Mouse (Mus musculus): ENCODE data around the gene Ankub1.

Ankub1 gene

DNA sequence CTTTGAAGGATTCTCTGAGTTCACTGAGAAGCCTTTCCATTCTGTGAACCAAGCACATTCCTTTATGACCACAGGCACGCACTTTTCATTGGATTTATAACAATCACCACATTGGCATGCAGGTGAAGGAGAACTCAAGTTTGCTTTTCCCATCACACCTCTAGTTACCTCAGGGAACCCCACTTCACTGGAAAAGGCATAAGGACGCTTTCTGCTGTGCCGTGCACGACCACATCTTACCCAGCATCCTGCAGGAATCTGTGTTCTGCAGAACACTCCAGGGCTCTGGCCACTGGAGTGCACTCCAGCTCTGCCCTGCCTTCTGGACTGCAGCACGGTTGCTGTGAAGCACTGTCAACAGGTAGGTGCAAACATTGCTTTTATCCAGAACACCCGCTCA is 55.0 kb downstream of the Ankub1 start:
- no peak for DNase-seq (ENCODE audit: low spot score)

DNA sequence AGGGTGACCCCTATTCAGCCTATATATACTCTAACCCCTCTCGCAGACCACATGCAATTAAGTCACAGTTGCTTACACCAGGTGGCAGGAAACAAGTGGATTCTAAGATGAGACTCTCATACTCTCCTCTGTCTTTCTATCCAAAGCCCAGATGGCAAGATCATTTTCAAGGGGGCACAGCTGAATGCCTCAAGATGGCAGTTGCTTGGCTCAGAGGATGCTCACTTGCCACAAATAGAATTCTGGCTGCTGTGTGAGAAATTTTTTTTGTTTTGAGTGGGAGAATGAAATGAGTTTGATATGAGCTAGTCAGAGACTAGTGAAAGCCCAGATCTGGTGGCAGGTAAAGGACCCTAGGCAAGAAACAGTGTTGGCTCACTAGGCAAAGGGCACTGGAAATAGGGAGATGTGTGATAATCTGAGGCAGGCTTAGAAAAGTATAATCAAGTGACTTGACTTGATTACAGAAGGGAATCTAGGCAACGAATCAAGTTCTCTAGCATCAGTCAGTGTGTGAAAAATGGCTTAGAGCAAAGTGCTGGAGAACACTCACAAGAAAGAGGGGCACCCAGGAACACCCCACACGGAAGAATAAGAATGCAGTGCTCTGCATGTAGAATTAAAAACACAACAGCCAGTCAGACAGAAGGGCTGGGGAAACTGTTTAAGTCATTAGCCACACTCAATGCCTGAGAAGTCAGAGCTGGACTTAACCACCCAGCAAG is 57.7 kb downstream of the Ankub1 start:
- DNase-seq (ENCODE audit: low spot score) = no peak

DNA sequence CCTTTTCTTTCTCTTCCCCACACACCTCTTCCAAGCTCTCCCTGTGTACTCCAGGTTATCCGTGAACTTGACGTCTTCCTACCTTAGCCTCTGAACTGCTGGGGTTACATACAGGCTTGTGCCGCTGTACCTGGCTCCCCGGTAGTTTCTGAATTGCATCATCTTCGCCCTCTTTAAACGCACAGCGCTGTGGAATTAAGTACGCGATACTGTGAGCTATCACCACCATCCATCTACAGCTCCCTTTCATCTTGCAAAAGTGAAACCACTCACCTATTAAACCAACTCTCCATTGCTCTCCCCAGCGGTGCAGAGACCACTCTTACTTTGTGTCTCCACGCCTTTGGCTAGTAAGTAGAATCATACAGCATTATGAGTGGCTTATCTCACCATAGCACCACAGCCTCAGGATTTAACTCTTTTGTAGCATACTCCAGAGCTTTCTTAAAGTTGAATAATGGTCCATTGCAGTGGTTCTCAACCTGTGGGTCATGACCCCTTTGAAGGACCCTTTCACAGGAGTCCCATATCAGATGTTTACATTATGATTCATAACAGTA is 65.6 kb downstream of the Ankub1 start:
- DNase-seq (ENCODE audit: low spot score) = no peak

GRCm38 (mm10) chr3:57625275-57625997 is 67.2 kb downstream of the Ankub1 start:
- peak; percentile 94 for DNase-seq (ENCODE audit: low spot score)

DNA sequence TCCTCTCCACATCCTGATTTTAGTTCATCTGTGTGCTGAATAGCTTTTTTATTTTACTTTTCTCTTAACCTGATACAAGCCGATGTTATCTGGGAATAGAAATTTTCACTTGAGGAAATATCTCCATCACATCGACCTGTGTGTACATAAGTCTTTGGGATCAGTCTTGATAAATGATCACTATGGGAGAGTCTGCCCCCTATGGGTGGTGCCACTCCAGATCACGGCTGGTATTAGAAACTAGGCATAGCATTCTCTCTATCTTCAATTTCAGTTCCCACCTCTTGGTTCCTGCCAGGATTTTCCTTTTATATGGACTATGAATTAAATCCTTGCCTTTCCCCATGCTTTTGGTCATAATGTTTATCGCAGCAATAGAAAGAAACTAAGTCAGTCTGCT is 72.9 kb downstream of the Ankub1 start:
- DNase-seq (ENCODE audit: low spot score) = peak; percentile 30

DNA sequence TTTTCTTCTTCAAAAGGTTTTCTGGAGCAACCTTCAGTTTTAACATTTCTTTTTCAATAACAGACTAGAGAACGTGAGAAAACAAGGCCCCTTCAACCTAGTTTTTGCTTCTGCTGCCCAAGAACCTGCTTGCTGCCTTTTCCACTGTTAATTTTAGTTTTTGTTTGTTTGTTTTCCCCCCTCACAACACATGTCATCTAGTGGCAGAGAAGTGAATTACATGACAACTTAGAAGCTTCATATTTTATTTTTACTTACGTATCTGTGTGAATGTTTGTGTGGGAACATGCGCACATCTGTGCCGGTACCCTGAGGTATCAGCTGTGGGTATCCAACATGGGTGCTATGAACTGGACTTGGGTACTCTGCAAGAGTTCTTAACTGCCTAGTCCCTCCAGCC is 76.9 kb downstream of the Ankub1 start:
- no peak for DNase-seq (ENCODE audit: low spot score)

DNA sequence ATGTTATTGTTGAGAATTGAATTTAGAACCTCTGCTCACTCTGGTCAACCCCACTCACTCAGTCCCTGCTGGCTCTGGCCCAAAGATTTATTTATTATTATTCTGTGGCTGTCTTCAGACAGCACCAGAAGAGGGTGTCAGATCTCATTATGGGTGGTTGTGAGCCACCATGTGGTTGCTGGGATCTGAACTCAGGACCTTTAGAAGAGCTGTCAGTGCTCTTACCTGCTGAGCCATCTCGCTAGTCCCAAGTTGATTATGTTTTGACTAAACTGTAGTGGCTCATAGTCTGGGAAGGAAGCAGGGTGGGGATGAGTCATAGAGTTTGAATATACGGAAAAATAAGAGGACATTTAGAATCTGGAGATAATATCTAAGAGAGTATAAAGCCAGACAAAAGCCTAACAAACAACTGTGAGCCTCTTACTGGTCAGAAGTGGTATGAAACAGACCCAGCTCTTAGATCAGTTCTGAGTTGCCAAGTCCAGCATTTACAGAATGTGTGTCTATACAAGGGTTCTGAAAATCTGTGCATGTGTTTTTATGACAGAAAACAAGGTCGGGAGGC is 80.1 kb downstream of the Ankub1 start:
- no peak for DNase-seq (ENCODE audit: low spot score)

GRCm38 (mm10) chr3:57611776-57612175 is 80.8 kb downstream of the Ankub1 start:
- no peak for DNase-seq (ENCODE audit: low spot score)
